Mouse (Mus musculus) lung, postnatal 0 days (tissue): Measurements from ENCODE around the gene Ndufs4. TPM values are rescaled to one million over a fixed set of nuclear protein-coding genes. Genes with fewer than 3 reads are reported as not detected.

ENCODE experiments used
- ATAC-seq: fragments of 200-750 bp; cut with Nextera tagmentation; 2 replicates; pipeline ENCODE4 v1.8.0; 2017; ENCODE audit warnings: moderate library complexity
- DNase-seq: peaks from one replicate; pipeline ENCODE4 v3.0.0-alpha.2; 2016; ENCODE audit warnings: low spot score
- H3K27ac ChIP-seq: fragments of 300-500 bp; sonication (generic); 2 replicates; pipeline ENCODE4 v1.5.1; 2014; ENCODE audit warnings: antibody characterized with exemption, mild to moderate bottlenecking, low read length, mixed read lengths
- H3K27me3 ChIP-seq: fragments of 300-500 bp; sonication (generic); replicated peaks from 2 replicates; pipeline ENCODE4 v1.6.1; 2014; ENCODE audit warnings: low read length, mixed read lengths; ENCODE audit not compliant: insufficient read depth
- H3K36me3 ChIP-seq: fragments of 300-500 bp; sonication (generic); 2 replicates; pipeline ENCODE4 v1.6.1; 2014; ENCODE audit warnings: low read length, mixed read lengths; ENCODE audit not compliant: insufficient read depth
- H3K4me1 ChIP-seq: fragments of 300-500 bp; sonication (generic); 2 replicates; pipeline ENCODE4 v1.6.1; 2014; ENCODE audit warnings: antibody characterized with exemption, low read depth, low read length, mixed read lengths; ENCODE audit not compliant: insufficient read depth
- H3K4me2 ChIP-seq: fragments of 300-500 bp; sonication (generic); replicated peaks from 2 replicates; pipeline ENCODE4 v1.6.1; 2014; ENCODE audit warnings: low read depth, mild to moderate bottlenecking, low read length, moderate library complexity, mixed read lengths
- H3K4me3 ChIP-seq: fragments of 300-500 bp; sonication (generic); 2 replicates; pipeline ENCODE4 v1.5.1; 2014; ENCODE audit warnings: low read depth, low read length
- H3K9ac ChIP-seq: fragments of 300-500 bp; sonication (generic); replicated peaks from 2 replicates; pipeline ENCODE4 v1.6.1; 2014; ENCODE audit warnings: low read depth, mild to moderate bottlenecking
- H3K9me3 ChIP-seq: fragments of 300-500 bp; sonication (generic); 2 replicates; pipeline ENCODE4 v1.6.1; 2016; ENCODE audit warnings: low read length, mixed read lengths
- CTCF ChIP-seq: IDR thresholded peaks from 2 replicates; pipeline ENCODE4 v1.5.1; 2016; ENCODE audit warnings: antibody characterized with exemption, mild to moderate bottlenecking
- EP300 ChIP-seq: IDR thresholded peaks from 2 replicates; pipeline ENCODE4 v1.6.1; 2016; ENCODE audit warnings: antibody characterized with exemption, mild to moderate bottlenecking, control low read depth
- WGBS: fragments of 180-500 bp; shearing (Covaris S2); extraction: QIAGEN DNeasy Blood & Tissue Kit; methylation state at CpG from one replicate; pipeline ENCODE4 v1.1.7; 2014; 5-methylcytosine and 5-hydroxymethylcytosine counted together
- polyA plus RNA-seq: library from polyadenylated mRNA; unstranded; fragments of >200 nt; fragmentation: Nextera tagmentation; extraction: Ambion mirVana; gene quantifications from 2 replicates; pipeline ENCODE4 v1.2.1, GENCODE M21; 2015

The Ndufs4 gene
- polyA plus RNA-seq, 1 experiment from 2014 or later = 198 TPM

DNA sequence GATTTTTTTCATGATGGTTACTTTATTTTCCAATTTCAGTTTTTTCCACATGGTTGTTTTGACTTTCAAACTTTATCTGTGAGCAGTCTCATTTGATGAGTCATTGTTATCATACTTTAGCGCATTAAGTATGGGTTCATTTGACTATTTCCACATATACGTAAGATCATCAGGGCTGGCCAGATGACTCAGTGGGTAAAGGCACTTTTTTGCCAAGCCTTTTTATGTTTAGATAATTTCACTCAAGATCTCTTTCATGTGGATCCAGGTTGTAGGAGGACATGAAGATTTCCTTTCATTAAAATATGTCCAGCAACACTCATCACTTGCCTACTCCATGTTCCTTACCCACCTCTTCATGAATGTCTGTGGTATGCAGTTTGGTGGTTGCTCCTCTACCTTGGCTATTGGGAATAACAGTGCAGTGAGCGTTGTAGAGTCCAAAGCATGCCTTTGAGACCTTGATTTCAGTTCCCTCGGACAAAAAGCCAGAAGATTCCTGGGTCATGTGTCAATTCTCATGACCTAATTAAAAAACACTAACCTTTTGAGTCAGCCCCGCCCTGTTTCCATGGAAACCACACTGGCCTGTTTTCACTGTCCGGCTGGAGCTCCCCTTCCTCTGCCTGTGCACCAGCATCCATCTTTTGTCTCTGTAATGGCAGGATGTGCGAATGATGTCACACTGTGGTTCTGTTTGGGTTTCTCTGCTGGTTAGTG lies 127.4 kb downstream of the Ndufs4 start:
- 74% methylated on average over 7 of the region's 7 CpGs for WGBS
- Histone ChIP-seq H3K4me3 (no peak overlapping the region), H3K36me3 (no peaks in the 10 kb centered on the region), H3K4me1 (no peaks in the 10 kb centered on the region), H3K27me3 (no peaks in the 10 kb centered on the region), H3K27ac (no peak overlapping the region), H3K4me2 (no peak overlapping the region), H3K9ac (no peak overlapping the region), H3K9me3 (no peaks in the 10 kb centered on the region)
- ATAC-seq (no peak), DNase-seq (no peak)
- TF ChIP-seq EP300 (no peak), CTCF (no peak)

- Histone ChIP-seq H3K4me2 (no peak overlapping the region), H3K4me3 (no peak overlapping the region), H3K36me3 (no peaks in the 10 kb centered on the region), H3K27ac (no peak overlapping the region), H3K4me1 (no peaks in the 10 kb centered on the region), H3K9ac (no peak overlapping the region), H3K9me3 (no peaks in the 10 kb centered on the region), H3K27me3 (no peaks in the 10 kb centered on the region)
- ATAC-seq (no peak), DNase-seq (no peak)
- TF ChIP-seq CTCF (no peak), EP300 (no peak)
- 80% methylated on average over 10 of the region's 10 CpGs for WGBS
These were observed 133.4 kb downstream of the Ndufs4 start for GRCm38 (mm10) chr13:114254697-114255096.

Other genes starting within 250 kb of the Ndufs4 start
- 3.3 and 4.5 TPM in 2 replicates for gene Fst, start 70.7 kb upstream of the Ndufs4 start, polyA plus RNA-seq